Mouse (Mus musculus) liver, embryonic 14.5 days (tissue): ENCODE data around the gene Nmnat2.

Source experiments
- CTCF ChIP-seq: IDR thresholded peaks from 2 replicates; pipeline ENCODE4 v1.5.1; 2016; ENCODE audit warnings: antibody characterized with exemption, low read depth, control low read depth
- EP300 ChIP-seq: IDR thresholded peaks from 2 replicates; pipeline ENCODE4 v1.6.1; 2016; ENCODE audit warnings: antibody characterized with exemption, low read depth

GRCm38 (mm10) chr1:152973421-152973820 is 18.6 kb downstream of the Nmnat2 start:
- TF ChIP-seq EP300, result no peak
- no peak for TF ChIP-seq CTCF
